Mouse (Mus musculus) lung, postnatal 14 days (tissue): ENCODE data around the gene Syt17.
"Not testable (repeated sequence)": the region's sequence is repeated elsewhere in the genome, so short reads cannot be mapped to it uniquely, and the experiment has no call there.

ENCODE experiments used
- DNase-seq: peaks from one replicate; pipeline ENCODE4 v3.0.0; 2021

Syt17 gene

DNA sequence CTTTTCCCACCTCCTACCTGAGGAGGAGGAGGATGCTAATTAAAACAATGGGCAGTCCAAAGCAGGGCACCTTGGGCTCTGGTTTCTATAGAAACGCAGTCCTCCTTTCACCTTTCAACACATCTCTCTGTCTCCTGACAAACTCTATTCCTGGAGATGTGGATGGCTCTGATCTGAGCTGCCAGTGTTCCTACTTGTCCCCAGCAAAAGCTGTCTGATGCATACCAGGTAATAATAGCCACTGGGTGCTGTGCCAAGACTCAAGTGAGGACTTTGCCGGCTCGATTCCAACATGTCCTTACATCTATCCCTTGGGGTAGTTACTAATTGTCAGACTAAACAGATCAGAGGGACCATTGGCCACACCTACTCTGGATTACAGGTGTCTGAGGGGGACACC lies 72.7 kb downstream of the Syt17 start:
- DNase-seq: no peak

DNA sequence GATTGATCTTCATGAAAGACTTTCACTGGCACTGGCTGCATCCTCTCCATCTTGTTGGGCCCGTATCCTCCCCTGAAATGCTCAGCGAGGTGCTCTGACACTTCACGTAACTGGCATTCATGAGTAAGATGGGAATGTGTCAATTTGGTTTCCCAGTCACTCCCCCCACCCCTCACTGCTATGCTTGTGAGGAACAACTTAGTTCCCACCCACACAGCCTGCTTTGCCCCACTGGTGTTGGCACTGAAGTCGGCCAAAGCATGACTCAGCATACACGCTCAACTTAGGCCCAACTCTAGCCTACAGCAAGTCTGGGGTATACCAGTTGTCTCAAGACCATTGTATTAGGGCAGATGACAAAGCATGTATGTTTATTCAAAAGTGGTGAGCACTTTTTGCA lies 76.7 kb downstream of the Syt17 start:
- DNase-seq: no peak

DNA sequence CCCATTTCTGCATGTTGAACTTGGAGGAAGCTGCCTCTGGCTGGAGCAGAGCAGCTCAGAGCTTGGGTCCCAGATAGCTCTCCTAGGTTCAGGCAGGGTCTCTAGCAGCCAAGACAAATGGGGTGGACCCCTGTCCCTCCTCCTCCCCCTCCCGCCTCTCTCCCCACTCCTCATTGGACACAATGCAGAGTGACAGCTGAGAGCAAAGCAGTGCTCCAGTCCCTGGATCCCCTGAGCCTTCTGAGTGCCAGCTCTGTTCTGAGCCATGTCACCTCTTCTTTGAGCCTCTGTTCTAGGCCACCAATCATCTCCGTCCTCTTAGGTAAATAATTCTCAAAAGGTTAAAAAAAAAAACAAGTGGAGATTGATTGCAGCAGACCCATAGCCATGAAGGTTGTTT lies 78.3 kb downstream of the Syt17 start:
- no peak for DNase-seq

DNA sequence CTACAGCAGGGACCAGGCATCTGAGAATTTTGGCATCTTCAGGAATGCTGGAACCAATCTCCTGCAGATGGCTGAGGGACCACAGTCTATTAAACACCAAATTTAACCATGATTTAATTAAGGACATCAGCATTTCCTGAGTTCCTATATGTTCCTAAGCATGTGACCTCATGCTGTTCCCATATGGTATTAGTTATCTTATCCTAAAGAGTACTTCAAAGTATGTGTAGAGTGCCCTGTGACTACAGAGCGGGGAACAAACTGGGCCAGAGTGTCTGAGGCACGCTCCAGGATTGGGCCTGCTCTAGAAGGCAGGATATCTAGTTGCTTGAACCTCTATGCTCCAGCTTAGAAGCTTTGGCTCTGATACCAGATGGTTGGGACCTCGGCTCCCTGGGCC lies 82.1 kb downstream of the Syt17 start:
- no peak for DNase-seq

DNA sequence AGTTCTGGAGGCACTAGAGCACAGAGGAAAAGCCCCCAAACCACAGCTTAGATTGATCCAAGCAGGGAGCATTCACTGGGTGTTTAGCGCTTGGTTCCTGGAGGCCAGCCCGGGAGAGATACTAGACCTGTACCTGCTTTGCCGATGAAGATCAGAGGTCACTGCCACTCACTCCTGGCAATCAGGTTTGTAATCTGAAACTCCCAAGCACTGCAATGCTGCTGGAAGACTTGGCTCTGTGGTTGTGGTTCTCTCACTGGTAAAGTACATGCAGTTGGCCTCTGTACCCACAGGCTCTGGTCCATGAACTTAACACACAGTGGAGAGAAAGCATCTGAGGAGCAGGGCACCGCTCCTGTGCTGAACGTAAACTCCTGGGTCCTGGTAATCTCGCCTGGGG lies 82.8 kb downstream of the Syt17 start:
- DNase-seq: no peak

DNA sequence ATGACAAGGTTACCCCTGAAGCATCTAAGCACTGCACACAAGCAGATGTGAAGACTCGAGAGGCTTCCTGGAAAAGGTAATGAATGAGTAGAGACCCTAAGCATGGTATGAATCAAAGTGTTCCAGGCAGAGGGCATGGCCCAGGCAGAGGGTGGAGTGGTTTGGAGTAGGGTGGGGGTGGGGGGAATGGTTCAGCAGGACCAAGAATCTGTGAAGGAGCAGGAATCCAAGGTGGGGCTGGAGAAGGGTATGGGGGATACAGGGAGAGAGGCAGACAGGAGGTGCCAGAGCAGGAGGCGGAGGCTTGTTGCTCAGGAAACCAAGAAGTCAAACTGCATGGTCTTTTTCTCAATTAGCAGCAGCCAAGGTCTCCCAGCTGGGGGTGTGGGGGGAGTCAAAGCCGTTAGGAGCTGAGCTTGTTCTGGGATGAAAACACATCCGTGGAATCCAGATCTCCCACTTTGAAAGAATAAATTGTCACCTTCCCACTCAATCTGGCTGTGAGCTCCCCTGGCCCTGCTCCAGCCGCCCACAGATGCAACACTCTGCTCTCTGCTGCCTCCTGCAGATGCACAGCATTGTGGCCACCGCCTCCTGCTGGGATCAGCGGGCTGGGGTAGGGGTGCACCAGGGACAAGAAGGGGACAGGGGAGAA lies 83.5 kb downstream of the Syt17 start:
- DNase-seq: no peak

DNA sequence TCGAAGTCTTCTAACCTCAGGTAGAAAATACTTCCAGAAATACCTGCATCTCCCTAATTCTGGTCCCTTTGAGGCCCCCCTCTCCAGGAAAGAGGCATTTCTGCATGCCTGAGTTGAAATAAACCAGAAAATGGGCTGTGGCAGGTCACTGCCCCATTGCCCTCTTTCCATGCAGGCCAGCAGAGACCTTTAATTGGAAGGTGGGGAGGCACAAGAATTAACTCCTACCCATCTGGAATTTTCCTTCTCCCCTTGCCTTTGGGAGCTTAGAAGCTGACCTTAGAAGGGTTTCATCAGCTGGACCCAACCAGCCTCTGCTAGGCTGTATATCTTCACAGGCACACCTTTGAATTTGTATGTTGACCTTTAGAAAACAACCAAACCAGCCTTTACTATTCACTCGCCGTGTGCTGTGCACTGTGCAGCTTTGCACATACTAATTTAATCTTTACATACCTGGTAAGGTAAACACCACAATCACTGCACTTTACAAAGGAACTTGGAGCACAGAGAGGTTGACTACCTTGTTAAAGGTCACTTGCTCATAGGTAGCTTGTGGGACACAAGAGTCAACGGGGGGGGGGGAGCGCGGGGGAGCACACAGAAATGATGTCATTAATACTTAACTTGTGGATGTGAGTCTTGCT lies 84.3 kb downstream of the Syt17 start:
- DNase-seq: no peak

DNA sequence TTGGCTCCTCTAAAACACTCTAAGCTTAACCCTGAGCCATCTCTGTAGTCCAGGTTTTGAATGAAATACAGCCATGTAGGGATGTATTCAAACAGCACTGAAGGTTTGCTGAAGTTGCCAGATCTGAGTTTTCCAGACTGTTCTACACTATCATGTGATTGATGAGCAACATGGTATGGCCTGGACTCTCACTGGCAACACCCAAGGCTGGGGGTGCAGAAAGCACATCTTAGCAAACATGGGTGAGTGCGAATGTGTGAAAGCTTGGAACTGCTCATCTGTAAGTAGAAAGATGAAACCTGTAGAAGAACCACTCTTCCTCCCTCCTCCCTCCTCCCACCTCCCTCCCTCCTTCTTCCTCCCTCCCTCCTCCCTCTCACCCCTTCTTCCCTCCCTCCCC lies 85.1 kb downstream of the Syt17 start:
- DNase-seq: no peak

DNA sequence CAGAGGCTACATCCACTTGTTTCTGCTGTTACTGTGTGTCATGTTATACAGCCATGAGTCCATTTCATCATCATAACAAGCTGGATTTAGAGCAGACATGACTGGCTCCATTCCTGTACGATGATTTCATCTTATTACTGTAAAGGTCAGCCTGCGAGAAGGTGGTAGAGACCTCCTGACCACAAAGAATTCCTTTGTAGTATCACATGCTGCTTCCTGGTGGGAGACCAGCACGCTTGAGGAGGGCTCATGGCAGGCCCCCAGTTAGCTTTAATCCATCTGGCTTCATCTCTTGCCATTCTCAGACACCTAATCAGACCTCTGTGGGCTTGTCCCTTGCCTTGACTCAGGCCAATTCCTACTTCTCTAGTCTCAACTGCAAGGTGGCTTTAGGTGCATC lies 85.8 kb downstream of the Syt17 start:
- no peak for DNase-seq

DNA sequence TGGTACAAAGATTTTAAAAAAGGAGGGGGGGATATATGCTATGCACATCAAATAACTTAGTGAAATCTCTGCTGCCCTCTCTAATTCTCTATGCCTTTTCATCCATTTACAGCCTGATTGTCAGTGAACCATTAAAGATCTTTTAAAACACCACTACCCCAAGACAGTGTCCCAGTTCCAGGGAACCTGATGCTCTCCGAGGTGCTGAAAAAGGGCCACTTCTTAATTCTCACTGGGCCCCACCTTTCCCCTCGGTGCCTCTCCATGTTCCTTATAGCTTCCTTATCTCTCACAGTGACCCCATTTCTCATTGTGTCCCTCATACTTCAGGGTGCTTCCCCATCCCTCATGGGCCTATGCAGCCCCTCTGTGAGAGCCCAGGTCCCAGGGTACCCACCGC lies 89.0 kb downstream of the Syt17 start:
- no peak for DNase-seq

DNA sequence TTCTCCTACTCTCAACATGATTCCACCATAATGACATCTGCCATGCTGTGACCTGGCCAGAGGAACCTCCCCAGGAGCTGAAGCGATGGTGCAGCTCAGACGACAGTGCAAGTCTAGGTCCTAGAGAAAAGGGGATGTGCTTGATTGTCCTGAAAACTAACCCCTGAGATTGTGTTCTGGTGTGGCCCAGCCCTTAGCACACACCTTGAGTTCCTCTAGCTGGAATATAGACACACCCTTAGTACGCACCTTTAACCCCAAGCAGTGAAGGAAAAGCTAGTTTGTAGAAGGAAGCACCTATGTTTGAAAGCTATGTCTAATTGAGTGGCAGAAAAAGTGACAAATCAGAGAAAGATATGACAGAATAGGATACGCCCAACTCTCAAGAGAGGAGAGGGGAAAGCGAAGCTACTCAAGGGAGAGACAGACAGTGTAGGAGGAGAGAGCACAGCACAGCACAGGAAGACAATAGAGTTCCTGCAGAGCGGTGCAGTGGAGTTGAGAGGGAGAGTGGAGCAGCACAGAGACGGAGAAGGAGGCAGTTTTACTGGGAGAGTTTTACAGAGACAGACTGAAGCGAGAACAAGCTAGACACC lies 91.5 kb downstream of the Syt17 start:
- DNase-seq: not testable (repeated sequence)

DNA sequence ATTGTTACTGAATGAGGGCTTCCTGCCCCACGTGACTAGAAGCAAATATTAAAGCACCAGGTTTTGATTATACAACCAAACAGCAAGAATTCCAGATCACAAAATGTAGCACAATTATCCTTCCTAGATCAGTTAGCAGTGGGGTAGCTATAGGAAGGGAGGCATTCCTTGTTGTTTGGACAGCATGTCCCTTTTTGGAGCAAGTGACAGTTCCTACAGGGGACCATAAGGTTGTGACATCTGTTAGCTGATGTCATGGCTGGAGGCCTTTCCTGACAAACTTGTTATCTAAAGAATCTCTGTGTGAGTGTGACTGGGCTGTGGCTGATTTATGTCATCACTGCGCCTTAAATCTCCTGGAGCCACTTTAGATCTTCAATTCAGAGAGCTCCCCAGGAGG lies 97.2 kb downstream of the Syt17 start:
- no peak for DNase-seq

DNA sequence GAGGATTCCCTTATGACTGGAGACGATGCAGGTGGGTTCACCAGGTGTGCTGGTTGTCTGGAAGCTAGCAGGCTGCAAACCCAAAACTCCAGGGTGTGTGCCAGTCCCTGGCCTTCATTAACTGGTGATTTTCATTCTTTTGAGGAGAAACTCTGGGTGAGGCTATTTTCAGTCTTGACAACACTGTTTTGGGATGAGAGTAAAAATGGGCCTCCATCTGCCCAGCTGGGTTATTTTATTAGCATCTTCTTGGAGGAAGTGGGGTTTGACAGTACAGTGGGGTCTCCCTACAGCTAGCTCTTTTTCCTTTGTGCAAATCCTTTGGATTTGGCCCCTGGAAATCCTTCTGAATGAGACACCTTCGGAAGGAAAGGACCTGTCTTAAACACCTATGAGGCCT lies 101.1 kb downstream of the Syt17 start:
- DNase-seq: no peak

DNA sequence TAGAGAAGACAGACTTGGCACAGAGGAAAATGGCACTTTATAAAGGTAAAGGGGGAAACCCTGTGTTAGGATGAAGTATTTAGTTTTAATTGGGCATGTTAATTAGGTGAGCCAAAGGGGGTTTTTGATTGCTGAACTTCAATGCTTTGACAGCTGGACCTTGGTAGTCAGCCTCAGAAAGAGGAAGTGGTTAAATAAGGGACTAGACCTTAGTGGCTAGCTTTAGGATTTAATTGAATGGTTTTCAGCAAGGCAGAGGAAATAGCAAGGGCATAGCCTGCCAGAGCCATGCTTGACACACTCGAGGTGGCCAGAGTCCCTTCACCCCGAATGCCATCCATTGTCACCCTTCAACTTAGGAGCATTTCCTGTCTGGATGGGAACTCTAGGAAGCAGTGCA lies 101.6 kb downstream of the Syt17 start:
- DNase-seq: no peak

DNA sequence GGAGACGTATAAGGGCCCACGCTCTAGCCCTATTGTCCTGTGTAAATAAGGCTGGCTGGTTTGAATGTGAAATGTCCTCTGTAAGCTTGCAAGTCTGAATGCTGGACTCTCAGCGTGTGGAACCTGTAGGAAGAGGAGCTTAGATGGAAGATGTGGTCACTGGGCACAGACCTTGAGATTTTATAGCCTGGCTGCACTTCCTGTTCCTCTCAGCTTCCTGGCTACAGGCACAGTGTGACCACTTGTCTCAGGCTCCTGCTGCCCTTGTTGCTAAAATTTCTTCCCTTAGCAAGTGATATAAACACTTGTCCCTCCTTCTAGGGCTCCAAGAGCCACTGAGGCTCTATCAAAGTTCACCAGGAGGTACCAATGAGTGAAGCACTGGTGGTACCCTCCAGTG lies 102.6 kb downstream of the Syt17 start:
- DNase-seq: no peak

DNA sequence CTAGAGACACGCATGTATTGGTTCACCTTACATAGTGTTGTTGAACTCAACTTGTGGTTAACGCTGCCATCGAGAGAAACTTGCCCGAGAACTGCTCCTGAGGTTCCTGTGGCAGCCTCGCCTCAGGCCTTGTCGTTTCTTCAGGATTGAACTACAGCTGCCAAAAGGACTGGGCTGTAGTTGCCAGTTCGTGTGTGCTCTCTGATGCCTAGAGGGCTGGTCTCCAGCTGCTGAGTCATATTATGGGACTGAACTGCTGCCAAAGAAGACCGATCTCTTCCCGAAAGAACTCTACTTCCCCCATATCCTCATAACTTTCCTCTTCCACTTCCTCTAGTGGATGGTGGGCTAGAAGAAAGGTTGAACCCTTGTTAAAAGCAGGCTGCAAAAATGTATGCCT lies 103.3 kb downstream of the Syt17 start:
- no peak for DNase-seq
